Mouse (Mus musculus) cortical plate, adult 2 months (tissue): Measurements from ENCODE around the gene Slc29a2. TPM values are rescaled to one million over a fixed set of nuclear protein-coding genes. Genes with fewer than 3 reads are reported as not detected.

Experiments used
- H3K27ac ChIP-seq: fragments of 200-500 bp; 2 replicates; pipeline ENCODE4 v1.5.1; 2012; ENCODE audit warnings: low read length, control low read depth, inconsistent platforms; ENCODE audit not compliant: insufficient read depth
- H3K4me1 ChIP-seq: fragments of 200-500 bp; 2 replicates; pipeline ENCODE4 v1.6.1; 2011; ENCODE audit warnings: low read length; ENCODE audit not compliant: control insufficient read depth, insufficient read depth
- H3K4me3 ChIP-seq: fragments of 200-500 bp; 2 replicates; pipeline ENCODE4 v1.5.1; 2011; ENCODE audit warnings: mild to moderate bottlenecking, low read length, control low read depth; ENCODE audit not compliant: insufficient read depth
- CTCF ChIP-seq: fragments of 200-500 bp; IDR thresholded peaks from 2 replicates; pipeline ENCODE4 v1.5.1; 2011; ENCODE audit warnings: mild to moderate bottlenecking, control low read depth, low read length; ENCODE audit not compliant: insufficient read depth; ENCODE audit errors: extremely low read depth
- POLR2A ChIP-seq: fragments of 200-500 bp; IDR thresholded peaks from 2 replicates; pipeline ENCODE4 v1.6.1; 2011; ENCODE audit warnings: mild to moderate bottlenecking, low read length, control low read depth; ENCODE audit not compliant: insufficient read depth; ENCODE audit errors: extremely low read depth
- polyA plus RNA-seq: library from polyadenylated mRNA; depleted of rRNA; stranded (reverse); fragments of >200 nt; gene quantifications from 2 replicates; pipeline ENCODE4 v1.2.3, GENCODE M21; 2012

Slc29a2 gene
- polyA plus RNA-seq, 1 experiment, result 19.8 TPM

- no peak overlapping the region for H3K4me3 ChIP-seq
- no peaks in the 10 kb centered on the region for H3K4me1 ChIP-seq
- no peak overlapping the region for H3K27ac ChIP-seq
- TF ChIP-seq CTCF (no peak), POLR2A (no peak)
Measured at GRCm38 (mm10) chr19:5021416-5021815, 2.2 kb upstream of the Slc29a2 start.

- no peak overlapping the region for H3K4me3 ChIP-seq
- no peaks in the 10 kb centered on the region for H3K4me1 ChIP-seq
- TF ChIP-seq CTCF (no peak), POLR2A (no peak)
- H3K27ac ChIP-seq, result no peak overlapping the region
Measured at GRCm38 (mm10) chr19:5026111-5026510, 2.5 kb downstream of the Slc29a2 start.

- TF ChIP-seq POLR2A (no peak), CTCF (no peak)
- H3K4me3 ChIP-seq, result no peak overlapping the region
- H3K27ac ChIP-seq, result no peak overlapping the region
- no peaks in the 10 kb centered on the region for H3K4me1 ChIP-seq
Measured at GRCm38 (mm10) chr19:5032686-5033085, 9.0 kb downstream of the Slc29a2 start.

- TF ChIP-seq CTCF, result no peak
- TF ChIP-seq POLR2A, result no peak
- H3K4me1 ChIP-seq, result no peaks in the 10 kb centered on the region
- H3K27ac ChIP-seq, result no peak overlapping the region
- no peak overlapping the region for H3K4me3 ChIP-seq
Measured at GRCm38 (mm10) chr19:5036577-5036976, 12.9 kb downstream of the Slc29a2 start.

GRCm38 (mm10) chr19:5037678-5038571 is 14.3 kb downstream of the Slc29a2 start:
- Histone ChIP-seq H3K4me1 (no peaks in the 10 kb centered on the region), H3K27ac (no peak overlapping the region), H3K4me3 (peak overlapping the region; percentile 65)
- TF ChIP-seq POLR2A (no peak), CTCF (no peak)

- Histone ChIP-seq H3K4me1 (no peaks in the 10 kb centered on the region), H3K4me3 (peak within 1 kb of the TSS; percentile 65)
- TF ChIP-seq CTCF (no peak), POLR2A (peak; percentile 83)
Measured at GRCm38 (mm10) chr19:5038709-5039156, 15.1 kb downstream of the Slc29a2 start, which contains the start of the genes B4gat1 and AC124502.3. Gene B4gat1, plus strand, starts transcription at chr19:5038826. Gene AC124502.3, plus strand, starts transcription at chr19:5038891.

GRCm38 (mm10) chr19:5039301-5040114 is 15.8 kb downstream of the Slc29a2 start:
- Histone ChIP-seq H3K4me1 (no peaks in the 10 kb centered on the region), H3K4me3 (peak overlapping the region; percentile 65), H3K27ac (peak overlapping the region; percentile 62)
- TF ChIP-seq POLR2A (no peak), CTCF (no peak)

More at GRCm38 (mm10) chr19:5038709-5039156, 15.1 kb downstream of the Slc29a2 start, which contains the start of the genes B4gat1 and AC124502.3:
- peak within 1 kb of the TSS; percentile 62 for H3K27ac ChIP-seq

GRCm38 (mm10) chr19:5040862-5041523 is 17.3 kb downstream of the Slc29a2 start, which contains the start of gene Brms1:
Gene Brms1, plus strand, starts transcription at chr19:5041354.
- H3K27ac ChIP-seq, result 0 out of 2 replicates have a peak within 1 kb of the TSS, but pooled peaks have one; percentile 21
- peaks cover 2% of the 10 kb centered on the region; the same call in 1 of the 2 replicates for H3K4me1 ChIP-seq
- H3K4me3 ChIP-seq, result peak within 1 kb of the TSS; percentile 65
- TF ChIP-seq CTCF (no peak), POLR2A (peak; percentile 67)
